Mouse (Mus musculus) neural tube, embryonic 12.5 days (tissue): ENCODE results near the gene Ermap. TPM values are rescaled to one million over a fixed set of nuclear protein-coding genes. Genes with fewer than 3 reads are reported as not detected.

Experiments
- ATAC-seq: fragments of 200-750 bp; cut with Nextera tagmentation; 2 replicates; pipeline ENCODE4 v1.8.0; 2017; ENCODE audit warnings: low read depth, mild to moderate bottlenecking, moderate TSS enrichment, moderate library complexity; ENCODE audit not compliant: low FRiP score
- H3K27ac ChIP-seq: fragments of 300-500 bp; sonication (generic); 2 replicates; pipeline ENCODE4 v1.5.1; 2016
- H3K27me3 ChIP-seq: fragments of 300-500 bp; sonication (generic); replicated peaks from 2 replicates; pipeline ENCODE4 v1.6.1; 2016; ENCODE audit warnings: mild to moderate bottlenecking
- H3K36me3 ChIP-seq: fragments of 300-500 bp; sonication (generic); 2 replicates; pipeline ENCODE4 v1.6.1; 2016; ENCODE audit warnings: mild to moderate bottlenecking
- H3K4me1 ChIP-seq: fragments of 300-500 bp; sonication (generic); 2 replicates; pipeline ENCODE4 v1.6.1; 2016
- H3K4me2 ChIP-seq: fragments of 300-500 bp; sonication (generic); replicated peaks from 2 replicates; pipeline ENCODE4 v1.6.1; 2016; ENCODE audit warnings: mild to moderate bottlenecking
- H3K4me3 ChIP-seq: fragments of 300-500 bp; sonication (generic); 2 replicates; pipeline ENCODE4 v1.5.1; 2016
- H3K9ac ChIP-seq: fragments of 300-500 bp; sonication (generic); 2 replicates; pipeline ENCODE4 v1.6.1; 2016; ENCODE audit warnings: mild to moderate bottlenecking
- H3K9me3 ChIP-seq: fragments of 300-500 bp; sonication (generic); 2 replicates; pipeline ENCODE4 v1.6.1; 2016; ENCODE audit warnings: mild to moderate bottlenecking
- WGBS: fragments of 180-500 bp; shearing (Covaris S2); methylation state at CpG from one replicate; pipeline ENCODE4 v1.1.7; 2016; 5-methylcytosine and 5-hydroxymethylcytosine counted together
- polyA plus RNA-seq: library from polyadenylated mRNA; unstranded; fragments of >200 nt; fragmentation: Nextera tagmentation; extraction: Ambion mirVana; gene quantifications from 2 replicates; pipeline ENCODE4 v1.2.1, GENCODE M21; 2016

Ermap gene
- polyA plus RNA-seq = 4.2 and 5.7 TPM in 2 replicates

DNA sequence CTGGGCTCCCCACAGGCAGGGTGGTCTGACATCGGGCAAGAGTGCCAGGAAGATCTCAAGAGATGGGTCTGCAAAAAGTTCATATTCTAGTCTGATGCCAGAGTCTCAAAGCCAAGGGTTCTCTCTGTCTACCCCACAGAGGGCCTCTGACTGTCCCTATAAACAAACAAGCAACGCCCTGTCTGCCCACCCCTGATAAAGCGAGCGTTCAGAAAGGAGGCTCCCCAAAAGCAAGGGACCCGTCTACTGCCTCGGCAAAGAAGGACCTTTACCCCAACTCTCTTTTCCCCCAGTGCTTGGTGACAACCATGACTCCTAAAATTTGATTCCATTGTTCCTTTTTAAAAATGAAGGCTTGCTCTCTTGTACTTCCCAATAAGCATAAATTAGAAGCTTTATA is at the start of gene Ermap:
Ermap (minus strand) TSS at position 148 of the 400 bp plus-strand sequence.
- no peak for ATAC-seq
- Histone ChIP-seq H3K4me3 (no peak within 1 kb of the TSS), H3K4me1 (no peaks in the 10 kb centered on the region), H3K9ac (no peak within 1 kb of the TSS), H3K4me2 (no peak within 1 kb of the TSS), H3K36me3 (no peaks in the 10 kb centered on the region), H3K27me3 (0 out of 2 replicates have a peak, but pooled peaks cover 2% of the 10 kb centered on the region), H3K27ac (no peak within 1 kb of the TSS), H3K9me3 (no peaks in the 10 kb centered on the region)
- WGBS = 62% methylated on average over 6 of the region's 6 CpGs

DNA sequence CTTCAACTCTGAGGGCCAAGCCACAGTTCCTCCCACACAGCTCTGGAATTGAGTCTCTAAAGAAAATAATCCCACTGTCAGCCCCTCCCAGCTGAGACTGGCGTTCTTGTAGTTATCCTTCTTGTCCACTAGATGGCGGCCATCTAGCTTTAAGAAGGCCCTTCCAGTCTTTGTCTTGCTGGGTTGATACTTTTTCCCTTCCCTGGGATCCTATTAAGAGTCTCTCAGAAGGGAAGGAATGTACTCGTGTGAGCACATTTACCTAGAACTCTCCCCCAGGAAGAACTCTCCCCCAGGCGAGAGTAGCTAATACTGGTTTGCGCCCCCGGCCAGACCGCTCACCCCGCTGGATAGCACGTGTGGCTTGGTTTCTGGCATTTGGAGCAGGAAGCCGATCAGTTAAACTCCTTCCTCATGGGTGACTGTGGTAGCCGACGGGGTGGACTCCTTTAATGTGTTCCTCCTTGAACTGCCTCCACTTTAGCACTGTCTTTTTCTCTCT is 49.4 kb upstream of the Ermap start:
- peak; percentile 68 for ATAC-seq
- Histone ChIP-seq H3K9ac (no peak overlapping the region), H3K4me2 (0 out of 2 replicates have a peak overlapping the region, but pooled peaks have one; percentile 8), H3K36me3 (peaks cover 42% of the 10 kb centered on the region), H3K27me3 (no peaks in the 10 kb centered on the region), H3K27ac (no peak overlapping the region), H3K4me3 (no peak overlapping the region), H3K4me1 (0 out of 2 replicates have a peak, but pooled peaks cover 3% of the 10 kb centered on the region), H3K9me3 (no peaks in the 10 kb centered on the region)
- 57% methylated on average over 12 of the region's 12 CpGs for WGBS

DNA sequence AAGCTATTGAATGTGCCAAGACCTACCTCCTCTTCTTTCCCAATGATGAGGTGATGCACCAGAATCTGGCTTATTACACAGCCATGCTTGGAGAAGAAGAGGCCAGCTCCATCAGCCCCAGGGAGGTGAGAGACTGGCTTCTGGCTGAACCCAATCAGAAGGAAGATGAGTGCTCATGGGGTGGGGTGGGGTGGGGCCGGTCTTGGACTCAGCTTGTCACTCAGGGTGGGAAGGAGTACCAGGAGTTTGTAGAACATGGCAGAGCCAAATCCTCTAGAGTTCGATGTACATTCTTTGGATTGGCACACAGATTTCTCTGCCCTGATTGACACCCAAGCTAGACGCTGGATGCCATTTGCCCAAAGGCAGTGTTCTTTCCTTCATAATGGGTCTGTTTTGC is 48.9 kb upstream of the Ermap start:
- ATAC-seq = no peak
- H3K9ac ChIP-seq = no peak overlapping the region
- H3K9me3 ChIP-seq = no peaks in the 10 kb centered on the region
- 88% methylated on average over 3 of the region's 3 CpGs for WGBS
- H3K27ac ChIP-seq = no peak overlapping the region
- no peak overlapping the region for H3K4me3 ChIP-seq
- no peak overlapping the region for H3K4me2 ChIP-seq
- H3K36me3 ChIP-seq = peaks cover 38% of the 10 kb centered on the region
- H3K4me1 ChIP-seq = 0 out of 2 replicates have a peak, but pooled peaks cover 3% of the 10 kb centered on the region
- H3K27me3 ChIP-seq = no peaks in the 10 kb centered on the region

DNA sequence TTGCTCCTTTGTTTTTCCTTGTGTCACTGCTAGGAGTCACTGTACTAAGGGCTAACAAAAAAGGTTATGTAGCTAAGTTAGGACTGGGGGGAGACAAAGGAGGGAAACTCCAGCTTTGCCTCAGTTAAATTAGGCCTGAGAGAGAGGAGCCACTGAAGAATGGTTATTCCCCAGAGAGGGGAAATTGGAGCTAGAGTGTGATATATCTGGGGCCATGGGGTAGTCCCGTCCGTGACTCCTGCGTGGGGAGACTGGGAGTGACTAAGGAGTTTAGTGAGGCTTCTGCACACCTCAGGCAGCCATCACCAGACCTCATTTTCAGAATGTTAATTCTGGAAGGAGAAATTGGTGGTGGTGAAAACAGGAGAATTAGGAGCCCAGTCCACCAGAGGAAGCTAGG is 44.5 kb upstream of the Ermap start:
- Histone ChIP-seq H3K4me2 (peak overlapping the region; percentile 92), H3K4me3 (0 out of 2 replicates have a peak overlapping the region, but pooled peaks have one; percentile 89), H3K36me3 (peaks cover 14% of the 10 kb centered on the region), H3K9ac (no peak overlapping the region), H3K27me3 (no peaks in the 10 kb centered on the region), H3K9me3 (no peaks in the 10 kb centered on the region), H3K27ac (no peak overlapping the region), H3K4me1 (peaks cover 9% of the 10 kb centered on the region; the same call in 1 of the 2 replicates)
- ATAC-seq = no peak
- 80% methylated on average over 3 of the region's 3 CpGs for WGBS

DNA sequence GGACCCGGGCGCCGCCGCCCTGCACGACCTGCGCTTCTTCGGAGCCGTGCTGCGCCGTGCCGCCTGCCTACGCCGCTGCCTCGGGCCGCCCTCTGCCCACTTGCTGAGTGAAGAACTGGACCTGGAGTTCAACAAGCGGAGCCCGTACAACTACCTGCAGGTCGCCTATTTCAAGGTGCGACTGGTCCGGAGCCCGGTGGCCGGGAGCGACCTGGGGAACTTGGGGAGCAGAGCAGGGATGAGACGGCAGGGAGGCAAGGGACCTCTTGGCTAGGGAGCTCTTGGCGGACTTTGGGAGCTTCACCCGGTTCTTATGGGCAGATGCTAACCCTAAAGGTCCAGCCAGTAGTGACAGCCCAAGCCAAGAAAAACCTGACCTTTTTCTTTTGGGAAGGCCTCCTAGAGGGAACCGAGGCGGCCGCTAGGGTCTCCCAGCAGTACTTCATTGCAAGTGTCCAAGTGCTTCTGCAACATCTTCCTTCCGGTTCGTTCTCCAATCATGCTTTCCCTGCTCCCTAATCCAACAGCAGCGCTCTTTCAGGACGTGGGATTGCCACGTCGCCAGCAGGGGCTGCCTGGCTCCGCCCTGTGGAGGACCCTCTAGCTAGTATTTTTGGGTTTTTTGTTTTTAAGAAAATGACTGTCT is 43.6 kb upstream of the Ermap start:
- H3K9me3 ChIP-seq = no peaks in the 10 kb centered on the region
- H3K4me2 ChIP-seq = peak overlapping the region; percentile 92
- ATAC-seq = peak; percentile 29
- H3K27me3 ChIP-seq = no peaks in the 10 kb centered on the region
- H3K27ac ChIP-seq = no peak overlapping the region
- peaks cover 14% of the 10 kb centered on the region for H3K36me3 ChIP-seq
- H3K9ac ChIP-seq = peak overlapping the region; percentile 76
- WGBS = under 1% methylated on average over 36 of the region's 36 CpGs
- H3K4me3 ChIP-seq = peak overlapping the region; percentile 89
- H3K4me1 ChIP-seq = peaks cover 9% of the 10 kb centered on the region; the same call in 1 of the 2 replicates

DNA sequence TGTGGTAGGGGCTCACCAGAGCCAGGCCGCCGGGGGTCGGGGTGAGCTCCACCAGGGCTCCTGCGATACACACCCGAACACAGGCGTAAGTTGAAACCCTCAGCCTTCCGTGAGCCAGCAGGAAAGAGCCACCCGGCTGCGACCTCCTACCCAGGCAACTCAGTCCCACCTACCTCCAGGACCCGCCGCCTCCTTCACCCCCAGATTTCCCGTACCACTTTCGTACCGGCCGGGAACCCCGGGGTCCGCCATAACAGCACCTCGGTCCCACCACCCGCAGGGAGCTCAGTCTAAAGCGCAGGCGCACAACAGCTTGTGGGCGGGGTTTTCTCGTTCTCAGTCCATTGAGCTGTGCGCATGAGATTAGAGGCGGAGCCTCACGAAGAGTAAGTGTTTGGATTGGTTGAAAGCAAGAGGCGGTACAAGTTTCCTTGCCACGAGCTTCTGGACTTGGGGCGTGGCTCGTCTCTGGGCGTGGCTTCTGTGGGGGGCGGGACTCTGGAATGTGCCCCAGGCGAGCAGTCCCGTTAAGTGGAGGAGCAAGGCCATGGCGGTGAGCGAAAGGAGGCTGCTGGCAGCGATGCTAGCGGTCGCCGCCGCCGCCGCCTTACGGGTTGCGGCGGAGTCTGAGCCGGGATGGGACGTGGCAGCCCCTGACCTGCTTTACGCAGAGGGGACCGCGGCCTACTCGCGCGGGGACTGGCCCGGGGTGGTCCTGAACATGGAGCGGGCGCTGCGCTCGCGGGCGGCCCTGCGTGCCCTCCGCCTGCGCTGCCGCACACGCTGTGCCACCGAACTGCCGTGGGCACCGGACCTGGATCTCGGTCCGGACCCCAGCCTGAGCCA is 42.8 kb upstream of the Ermap start, which contains the start of the genes AU022252 and P3h1:
AU022252 (minus strand) TSS at position 303 of the 846 bp plus-strand sequence.
P3h1 (plus strand) TSS at position 506 of the 846 bp plus-strand sequence.
- no peaks in the 10 kb centered on the region for H3K9me3 ChIP-seq
- peaks cover 18% of the 10 kb centered on the region for H3K36me3 ChIP-seq
- peak within 1 kb of the TSS; percentile 76 for H3K9ac ChIP-seq
- H3K27me3 ChIP-seq = no peaks in the 10 kb centered on the region
- no peak within 1 kb of the TSS; the same call in 1 of the 2 replicates for H3K27ac ChIP-seq
- ATAC-seq = peak; percentile 97
- H3K4me1 ChIP-seq = peaks cover 6% of the 10 kb centered on the region; the same call in 1 of the 2 replicates
- under 1% methylated on average over 69 of the region's 71 CpGs for WGBS
- H3K4me2 ChIP-seq = peak within 1 kb of the TSS; percentile 92
- peak within 1 kb of the TSS; percentile 89 for H3K4me3 ChIP-seq

DNA sequence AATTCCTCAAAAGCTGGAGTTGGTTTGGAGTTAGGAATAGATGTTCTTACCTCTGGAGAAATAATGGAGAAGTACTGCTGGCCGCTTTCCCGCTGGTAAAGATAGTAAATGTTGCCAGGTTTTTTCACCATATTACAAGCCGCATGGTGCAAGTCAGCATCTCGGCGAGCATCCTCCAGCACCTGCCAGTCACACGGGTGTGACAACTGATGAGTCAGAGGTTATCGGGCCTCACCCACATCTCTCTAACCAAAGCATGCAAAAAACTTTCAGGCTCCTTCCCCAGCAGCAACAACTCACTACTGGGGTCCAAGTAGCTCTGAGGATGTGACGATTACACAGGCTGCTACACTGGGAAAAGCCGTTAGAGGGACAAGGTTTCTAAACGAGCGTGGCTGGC is 36.9 kb upstream of the Ermap start:
- Histone ChIP-seq H3K27me3 (no peaks in the 10 kb centered on the region), H3K4me3 (no peak overlapping the region), H3K27ac (no peak overlapping the region), H3K36me3 (peaks cover 46% of the 10 kb centered on the region), H3K4me1 (peaks cover 5% of the 10 kb centered on the region; the same call in 1 of the 2 replicates), H3K9me3 (no peaks in the 10 kb centered on the region), H3K9ac (no peak overlapping the region), H3K4me2 (no peak overlapping the region)
- 95% methylated on average over 11 of the region's 11 CpGs for WGBS
- no peak for ATAC-seq

DNA sequence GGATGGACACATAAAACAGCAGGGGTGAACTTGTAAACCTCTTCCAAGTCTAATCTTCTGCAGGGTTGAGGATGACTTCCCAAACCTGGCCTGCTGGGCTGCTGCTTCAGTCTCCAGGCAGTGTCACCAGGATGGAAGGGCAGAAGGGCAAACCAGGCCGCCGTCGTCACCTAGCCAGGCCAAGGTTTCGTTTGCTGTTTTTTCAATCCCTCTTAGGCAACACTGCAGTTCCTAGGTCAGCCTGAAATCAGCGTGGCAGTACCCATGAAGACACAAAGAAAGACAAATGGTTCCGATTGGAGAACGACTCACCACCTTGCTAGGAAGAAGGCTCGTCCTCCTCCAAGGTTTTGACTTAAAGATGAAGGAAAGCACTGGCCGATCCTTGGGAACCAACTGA is 35.9 kb upstream of the Ermap start:
- H3K4me1 ChIP-seq = no peaks in the 10 kb centered on the region
- WGBS = 90% methylated on average over 9 of the region's 9 CpGs
- H3K27ac ChIP-seq = no peak overlapping the region
- no peak overlapping the region for H3K4me2 ChIP-seq
- no peak overlapping the region for H3K9ac ChIP-seq
- peaks cover 46% of the 10 kb centered on the region for H3K36me3 ChIP-seq
- no peak overlapping the region for H3K4me3 ChIP-seq
- no peaks in the 10 kb centered on the region for H3K9me3 ChIP-seq
- no peaks in the 10 kb centered on the region for H3K27me3 ChIP-seq
- ATAC-seq = no peak

DNA sequence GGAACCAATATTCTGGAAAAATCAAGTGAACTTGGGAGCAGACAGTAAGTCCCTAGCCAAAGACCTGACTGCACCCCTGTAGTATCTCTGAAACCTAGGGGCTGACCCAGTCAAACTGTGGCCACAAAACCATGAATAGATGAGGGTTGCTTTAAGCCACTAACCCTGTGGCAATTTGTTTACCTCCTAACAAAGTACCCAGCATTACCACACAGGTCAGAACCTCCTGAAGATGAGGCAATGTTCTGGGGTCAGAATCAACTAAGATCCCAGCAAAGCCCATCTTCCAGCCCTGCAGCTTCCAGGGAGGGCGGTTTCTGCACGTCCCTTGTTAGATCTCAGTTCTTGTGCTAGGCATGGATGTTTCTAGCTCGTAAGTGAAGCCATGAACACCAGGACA is 34.7 kb upstream of the Ermap start:
- Histone ChIP-seq H3K27me3 (no peaks in the 10 kb centered on the region), H3K27ac (no peak overlapping the region), H3K9ac (no peak overlapping the region), H3K9me3 (no peaks in the 10 kb centered on the region), H3K4me3 (no peak overlapping the region), H3K4me2 (no peak overlapping the region), H3K4me1 (no peaks in the 10 kb centered on the region), H3K36me3 (peaks cover 46% of the 10 kb centered on the region)
- 96% methylated on average over 3 of the region's 3 CpGs for WGBS
- ATAC-seq = no peak

DNA sequence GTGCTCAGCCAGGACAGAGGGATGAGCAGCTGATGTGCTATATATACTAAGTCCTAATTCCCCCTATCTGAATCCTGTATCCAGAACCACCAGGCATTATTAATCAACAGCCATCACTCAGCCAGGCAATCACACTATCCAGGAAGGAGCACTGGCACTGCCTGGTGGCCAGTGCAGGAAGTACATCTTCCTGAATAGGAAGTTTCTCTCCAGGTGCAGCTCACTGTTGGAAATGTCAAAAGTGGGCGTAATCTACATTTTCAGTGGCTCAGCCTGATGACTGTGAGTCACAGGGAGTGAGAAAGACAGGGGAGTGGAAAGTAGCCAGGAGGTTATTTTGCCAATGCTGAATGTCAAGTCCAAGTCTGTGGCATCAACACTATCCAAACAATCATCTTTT is 33.9 kb upstream of the Ermap start:
- Histone ChIP-seq H3K4me3 (no peak overlapping the region), H3K4me1 (no peaks in the 10 kb centered on the region), H3K9ac (no peak overlapping the region), H3K27me3 (no peaks in the 10 kb centered on the region), H3K27ac (no peak overlapping the region), H3K36me3 (peaks cover 46% of the 10 kb centered on the region), H3K9me3 (no peaks in the 10 kb centered on the region), H3K4me2 (no peak overlapping the region)
- WGBS = 93% methylated on average over 1 of the region's 1 CpGs
- ATAC-seq = no peak

DNA sequence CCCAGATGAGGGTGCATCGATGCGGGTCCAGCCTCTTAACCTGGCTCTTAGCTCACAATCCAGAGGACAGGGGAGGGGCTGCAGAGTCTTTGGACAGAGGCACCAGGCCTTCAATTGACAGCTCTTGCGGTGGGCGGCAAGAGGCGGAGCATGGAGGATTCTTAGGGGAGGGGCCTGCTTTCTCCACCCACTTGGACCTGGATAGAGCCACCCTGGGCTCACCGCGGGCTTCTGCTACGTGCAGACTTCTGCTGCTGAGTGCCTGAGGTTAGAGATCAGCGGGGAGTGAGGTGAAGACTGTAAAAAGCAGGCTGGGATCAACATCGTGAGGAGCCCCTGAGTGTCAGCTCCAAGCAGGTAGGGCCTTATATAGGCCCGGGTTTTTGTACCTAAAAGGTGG is 28.4 kb upstream of the Ermap start, which contains the start of gene Tmem269:
Tmem269 (minus strand) TSS at position 49 of the 400 bp plus-strand sequence.
- WGBS = 11% methylated on average over 11 of the region's 11 CpGs

DNA sequence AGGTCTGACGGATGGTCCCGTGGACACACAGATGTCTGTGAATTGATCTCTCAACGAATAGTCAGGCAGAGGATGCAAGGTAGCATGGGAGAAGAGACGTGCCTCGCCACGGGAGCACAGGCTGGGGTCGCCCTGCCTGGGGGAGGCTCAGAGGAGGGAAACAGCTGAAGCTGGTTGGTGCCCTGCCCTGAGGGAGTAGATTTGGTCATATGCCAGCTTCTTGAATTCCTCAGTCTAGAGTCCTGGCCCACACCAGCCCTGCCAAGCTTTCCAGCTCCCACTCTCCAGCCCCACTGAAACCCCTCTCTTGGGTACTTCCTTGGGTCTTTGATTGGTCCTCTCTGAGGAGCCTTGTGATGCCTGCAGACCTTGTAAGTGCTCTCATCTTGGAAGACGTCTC is 26.9 kb upstream of the Ermap start:
- 78% methylated on average over 8 of the region's 8 CpGs for WGBS
- Histone ChIP-seq H3K9me3 (no peaks in the 10 kb centered on the region), H3K36me3 (no peaks in the 10 kb centered on the region), H3K27me3 (no peaks in the 10 kb centered on the region), H3K9ac (no peak overlapping the region), H3K27ac (no peak overlapping the region), H3K4me1 (no peaks in the 10 kb centered on the region), H3K4me3 (no peak overlapping the region), H3K4me2 (no peak overlapping the region)
- no peak for ATAC-seq

More for the DNA sequence above, 28.4 kb upstream of the Ermap start, which contains the start of gene Tmem269:
- H3K36me3 ChIP-seq = no peaks in the 10 kb centered on the region
- H3K4me2 ChIP-seq = no peak within 1 kb of the TSS
- no peaks in the 10 kb centered on the region for H3K9me3 ChIP-seq
- H3K4me3 ChIP-seq = no peak within 1 kb of the TSS
- no peaks in the 10 kb centered on the region for H3K27me3 ChIP-seq
- no peak for ATAC-seq
- no peak within 1 kb of the TSS for H3K9ac ChIP-seq
- no peaks in the 10 kb centered on the region for H3K4me1 ChIP-seq
- no peak within 1 kb of the TSS for H3K27ac ChIP-seq
